Mouse (Mus musculus) thymus, adult 2 months (tissue): ENCODE data around the gene Rhag.

Experiments used
- CTCF ChIP-seq: fragments of 200-500 bp; IDR thresholded peaks from 2 replicates; pipeline ENCODE4 v1.5.1; 2012; ENCODE audit warnings: mild to moderate bottlenecking, control low read depth, low read length, moderate library complexity, borderline replicate concordance; ENCODE audit not compliant: control insufficient read depth, poor library complexity, insufficient read depth; ENCODE audit errors: extremely low read depth
- POLR2A ChIP-seq: fragments of 200-500 bp; IDR thresholded peaks from 2 replicates; pipeline ENCODE4 v1.6.1; 2012; ENCODE audit warnings: mild to moderate bottlenecking, low read length, control low read depth, moderate library complexity; ENCODE audit not compliant: control insufficient read depth, poor library complexity, insufficient read depth; ENCODE audit errors: extremely low read depth

DNA sequence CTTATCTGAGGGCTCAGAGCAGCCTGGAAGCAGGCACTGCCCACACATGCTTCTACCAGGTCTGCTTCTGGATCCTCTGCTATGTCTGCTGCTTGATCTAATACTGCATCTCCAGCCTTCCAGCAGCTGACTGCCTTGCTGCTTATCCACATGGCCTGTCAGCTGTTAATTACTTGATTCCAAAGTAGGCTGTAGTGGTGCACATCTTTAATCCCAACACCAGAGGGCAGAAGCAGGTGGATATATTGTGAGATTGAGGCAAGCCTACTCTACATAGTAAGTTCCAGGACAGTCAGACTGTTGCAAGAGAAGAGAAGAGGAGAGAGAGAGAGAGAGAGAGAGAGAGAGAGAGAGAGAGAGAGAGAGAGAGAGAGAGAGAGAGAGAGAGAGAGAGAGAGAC is 26.4 kb downstream of the Rhag start:
- TF ChIP-seq POLR2A (no peak), CTCF (no peak)
